Mouse (Mus musculus) liver, adult 2 months (tissue): Measurements from ENCODE around the gene Ntn4.

ENCODE experiments used
- CTCF ChIP-seq: fragments of 200-500 bp; IDR thresholded peaks from 2 replicates; pipeline ENCODE4 v1.5.1; 2011; ENCODE audit warnings: low read depth, low read length, control low read depth
- POLR2A ChIP-seq: fragments of 200-500 bp; IDR thresholded peaks from 2 replicates; pipeline ENCODE4 v1.6.1; 2011; ENCODE audit warnings: low read length, control low read depth; ENCODE audit not compliant: insufficient read depth; ENCODE audit errors: extremely low read depth

DNA sequence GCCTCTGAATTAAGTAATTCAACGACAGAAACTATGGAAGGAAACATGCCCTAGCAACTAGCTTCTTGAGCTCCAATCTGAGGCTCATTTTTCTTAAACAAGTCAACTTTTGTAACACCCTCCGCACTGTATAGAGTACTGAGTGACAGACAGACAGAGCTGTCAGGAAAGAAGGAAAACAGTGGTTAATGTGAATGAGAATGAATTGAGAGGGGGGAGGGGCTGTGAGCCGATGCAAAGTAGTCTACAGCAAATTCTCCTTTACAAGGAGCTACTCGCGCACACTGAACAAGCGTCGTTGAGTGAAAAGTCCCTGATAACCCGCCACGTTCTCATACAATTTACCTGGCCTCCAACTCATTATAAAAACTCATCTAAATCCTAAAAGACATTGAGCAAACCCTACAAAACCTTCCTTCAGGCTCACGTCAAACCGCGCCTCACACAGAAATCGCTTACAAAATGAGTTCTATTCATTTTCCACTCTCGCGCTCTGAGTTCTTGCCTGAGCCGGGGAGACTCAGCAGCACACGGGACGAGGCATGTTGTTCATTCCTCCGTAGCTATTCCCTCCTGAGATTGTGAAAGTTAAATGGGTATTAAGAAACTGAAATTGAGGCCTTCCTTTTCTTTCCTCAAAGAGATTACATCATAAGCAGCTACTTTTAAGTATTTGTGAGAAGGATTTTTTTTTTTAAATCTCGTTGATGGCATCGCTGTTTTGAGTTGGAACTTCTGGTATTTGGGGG, 54.7 kb downstream of the Ntn4 start:
- TF ChIP-seq POLR2A (no peak), CTCF (no peak)
